Mouse (Mus musculus) limb, embryonic 14.5 days (tissue): ENCODE results near the gene Cebpe. TPM values are rescaled to one million over a fixed set of nuclear protein-coding genes. Genes with fewer than 3 reads are reported as not detected.

Source experiments
- ATAC-seq: fragments of 200-750 bp; cut with Nextera tagmentation; 2 replicates; pipeline ENCODE4 v1.8.0; 2017; ENCODE audit warnings: low read depth, moderate number of reproducible peaks, moderate TSS enrichment; ENCODE audit not compliant: low FRiP score
- DNase-seq: peaks from one replicate; pipeline ENCODE4 v3.0.0-alpha.2; 2015; ENCODE audit warnings: low spot score
- H3K27ac ChIP-seq: fragments of 300-500 bp; sonication (generic); replicated peaks from 2 replicates; pipeline ENCODE4 v1.5.1; 2014; ENCODE audit warnings: low read depth, mild to moderate bottlenecking, low read length, moderate library complexity, mixed read lengths
- H3K27me3 ChIP-seq: fragments of 300-500 bp; sonication (generic); 2 replicates; pipeline ENCODE4 v1.6.1; 2014; ENCODE audit warnings: low read length, mixed read lengths; ENCODE audit not compliant: control insufficient read depth, insufficient read depth
- H3K36me3 ChIP-seq: fragments of 300-500 bp; sonication (generic); 2 replicates; pipeline ENCODE4 v1.6.1; 2014; ENCODE audit warnings: mild to moderate bottlenecking, low read length, moderate library complexity, mixed read lengths; ENCODE audit not compliant: control insufficient read depth, insufficient read depth
- H3K4me1 ChIP-seq: fragments of 300-500 bp; sonication (generic); 2 replicates; pipeline ENCODE4 v1.6.1; 2014; ENCODE audit warnings: antibody characterized with exemption, low read length, mixed read lengths; ENCODE audit not compliant: control insufficient read depth, insufficient read depth
- H3K4me2 ChIP-seq: fragments of 300-500 bp; sonication (generic); replicated peaks from 2 replicates; pipeline ENCODE4 v1.6.1; 2014; ENCODE audit warnings: low read depth, mild to moderate bottlenecking, low read length, moderate library complexity; ENCODE audit not compliant: severe bottlenecking
- H3K4me3 ChIP-seq: fragments of 300-500 bp; sonication (generic); replicated peaks from 2 replicates; pipeline ENCODE4 v1.5.1; 2014; ENCODE audit warnings: low read length
- H3K9ac ChIP-seq: fragments of 300-500 bp; sonication (generic); 2 replicates; pipeline ENCODE4 v1.6.1; 2014; ENCODE audit warnings: mild to moderate bottlenecking, low read depth, low read length, moderate library complexity; ENCODE audit not compliant: severe bottlenecking
- H3K9me3 ChIP-seq: fragments of 300-500 bp; sonication (generic); 2 replicates; pipeline ENCODE4 v1.6.1; 2016; ENCODE audit warnings: low read length; ENCODE audit not compliant: control insufficient read depth
- POLR2A ChIP-seq: fragments of 200-500 bp; IDR thresholded peaks from 2 replicates; pipeline ENCODE4 v1.8.0; 2012; ENCODE audit warnings: inconsistent platforms, mild to moderate bottlenecking, moderate library complexity, borderline replicate concordance; ENCODE audit not compliant: insufficient read depth, insufficient read length; ENCODE audit errors: extremely low read depth
- WGBS: fragments of 180-500 bp; shearing (Covaris S2); extraction: QIAGEN DNeasy Blood & Tissue Kit; methylation state at CpG from one replicate; pipeline ENCODE4 v1.1.7; 2014; 5-methylcytosine and 5-hydroxymethylcytosine counted together
- polyA plus RNA-seq, 2 experiments: library from polyadenylated mRNA; depleted of rRNA in 1 of 2; stranded (reverse) in 1 of 2; unstranded in 1 of 2; fragments of >200 nt; fragmentation: Nextera tagmentation in 1 of 2; extraction: Ambion mirVana in 1 of 2; gene quantifications; 2 replicates each; pipeline versions ENCODE4 v1.2.1 to v1.2.3; 2012 to 2014

Gene Cebpe
- polyA plus RNA-seq, 2 experiments: 0.23 to 0.30 TPM

- Histone ChIP-seq H3K27me3 (no peaks in the 10 kb centered on the region), H3K9me3 (no peaks in the 10 kb centered on the region), H3K9ac (no peak overlapping the region), H3K4me2 (no peak overlapping the region), H3K4me1 (peaks cover 10% of the 10 kb centered on the region), H3K27ac (no peak overlapping the region), H3K4me3 (no peak overlapping the region), H3K36me3 (peaks cover 39% of the 10 kb centered on the region)
- TF ChIP-seq POLR2A: no peak
- 86% methylated on average over 3 of the region's 3 CpGs for WGBS
- DNase-seq: no peak
- no peak for ATAC-seq
These were observed 29.6 kb downstream of the Cebpe start for GRCm38 (mm10) chr14:54682396-54682795.

GRCm38 (mm10) chr14:54678657-54679304 lies 33.2 kb downstream of the Cebpe start:
- Histone ChIP-seq H3K9me3 (no peaks in the 10 kb centered on the region), H3K27me3 (no peaks in the 10 kb centered on the region), H3K4me1 (no peaks in the 10 kb centered on the region), H3K27ac (no peak overlapping the region), H3K4me2 (no peak overlapping the region), H3K4me3 (no peak overlapping the region), H3K9ac (no peak overlapping the region), H3K36me3 (peaks cover 70% of the 10 kb centered on the region)
- ATAC-seq (no peak), DNase-seq (no peak)
- no peak for TF ChIP-seq POLR2A
- 88% methylated on average over 16 of the region's 16 CpGs for WGBS

- no peaks in the 10 kb centered on the region for H3K4me1 ChIP-seq
- 81% methylated on average over 5 of the region's 5 CpGs for WGBS
- H3K9me3 ChIP-seq: no peaks in the 10 kb centered on the region
- H3K4me3 ChIP-seq: no peak overlapping the region
- no peaks in the 10 kb centered on the region for H3K27me3 ChIP-seq
- H3K9ac ChIP-seq: no peak overlapping the region
- no peak for ATAC-seq
- no peak overlapping the region for H3K27ac ChIP-seq
- no peak for DNase-seq
- H3K4me2 ChIP-seq: no peak overlapping the region
- H3K36me3 ChIP-seq: peaks cover 76% of the 10 kb centered on the region
- TF ChIP-seq POLR2A: no peak
These were observed 35.7 kb downstream of the Cebpe start for GRCm38 (mm10) chr14:54676290-54676689.

GRCm38 (mm10) chr14:54674317-54674716 lies 37.7 kb downstream of the Cebpe start:
- 76% methylated on average over 2 of the region's 2 CpGs for WGBS
- TF ChIP-seq POLR2A: no peak
- ATAC-seq (no peak), DNase-seq (no peak)
- Histone ChIP-seq H3K27ac (no peak overlapping the region), H3K9me3 (no peaks in the 10 kb centered on the region), H3K4me1 (no peaks in the 10 kb centered on the region), H3K4me3 (no peak overlapping the region), H3K9ac (no peak overlapping the region), H3K36me3 (peaks cover 87% of the 10 kb centered on the region), H3K4me2 (no peak overlapping the region), H3K27me3 (no peaks in the 10 kb centered on the region)

- DNase-seq: no peak
- Histone ChIP-seq H3K4me2 (no peak overlapping the region), H3K4me1 (no peaks in the 10 kb centered on the region), H3K27ac (no peak overlapping the region), H3K4me3 (no peak overlapping the region), H3K27me3 (no peaks in the 10 kb centered on the region), H3K9me3 (no peaks in the 10 kb centered on the region), H3K9ac (no peak overlapping the region), H3K36me3 (peaks cover 85% of the 10 kb centered on the region)
- TF ChIP-seq POLR2A: no peak
- WGBS: 84% methylated on average over 4 of the region's 4 CpGs
- no peak for ATAC-seq
These were observed 42.6 kb downstream of the Cebpe start for GRCm38 (mm10) chr14:54669381-54669780.
